Mouse (Mus musculus) adrenal gland, adult 8-10 months (tissue): ENCODE measurements at regions not wholly inside any gene's neighbourhood (a gene's known extent, or its start where the extent isn't known, plus 50 kb on each side); places are given as distances from the start of the nearest gene placed in this dataset.

Experiments
- DNase-seq: peaks from one replicate; pipeline ENCODE4 v3.0.0; 2022

DNA sequence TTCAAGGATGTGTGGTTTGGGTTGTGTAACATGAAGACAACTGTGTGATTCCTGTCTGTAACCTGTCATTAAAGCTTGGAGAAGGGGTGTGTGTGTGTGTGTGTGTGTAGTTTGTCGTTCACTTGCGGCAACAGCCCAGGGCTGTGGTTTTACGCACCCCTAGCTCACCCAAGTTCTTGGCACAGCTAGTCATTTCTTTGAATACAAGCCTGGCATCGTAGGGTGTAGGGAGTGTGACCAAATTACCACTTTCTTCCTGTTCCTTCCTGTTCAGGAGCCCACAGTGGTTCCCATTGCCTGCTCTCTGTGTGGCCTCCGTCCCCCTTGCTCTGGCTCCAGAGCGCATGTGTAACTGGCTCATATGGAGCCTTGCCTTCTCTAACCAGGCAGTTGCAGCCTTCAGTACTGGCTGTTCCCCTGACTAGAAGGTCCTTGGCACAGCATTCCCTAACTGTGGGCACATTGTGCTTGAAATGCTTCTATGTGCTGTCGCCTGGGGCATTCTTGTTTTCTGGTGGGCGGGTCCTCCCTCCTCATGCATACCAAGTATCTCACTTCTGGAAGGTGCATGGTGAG, 167.4 kb upstream of the Ubr2 start:
- no peak for DNase-seq

- DNase-seq: no peak
Observed at GRCm38 (mm10) chr17:47176328-47176727, 166.0 kb upstream of the Ubr2 start.

DNA sequence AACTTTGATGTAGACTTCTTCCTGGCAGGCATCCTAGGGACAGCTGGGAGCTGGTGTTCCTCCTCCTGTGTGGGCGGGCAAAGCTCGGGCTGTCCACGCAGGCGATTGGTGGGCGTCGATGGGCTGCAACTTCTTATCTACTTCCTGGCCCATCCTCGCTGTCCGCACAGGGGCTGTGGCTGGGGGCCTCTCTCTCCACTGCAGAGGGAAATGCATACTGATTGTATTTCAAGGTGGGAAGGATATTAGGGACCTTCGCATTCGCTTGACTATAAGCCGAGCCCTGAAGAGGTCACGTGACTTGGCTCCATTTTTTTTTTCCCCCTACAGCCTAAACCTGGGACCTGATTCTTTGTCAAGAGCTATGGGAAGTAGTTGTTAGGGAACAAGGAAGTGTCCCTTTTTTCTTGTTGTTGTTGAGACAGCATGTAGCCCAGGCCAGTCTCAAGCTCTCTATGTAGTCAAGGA, 164.4 kb upstream of the Ubr2 start:
- DNase-seq: peak; percentile 84

GRCm38 (mm10) chr17:47171801-47172200, 161.4 kb upstream of the Ubr2 start:
- DNase-seq: no peak

DNA sequence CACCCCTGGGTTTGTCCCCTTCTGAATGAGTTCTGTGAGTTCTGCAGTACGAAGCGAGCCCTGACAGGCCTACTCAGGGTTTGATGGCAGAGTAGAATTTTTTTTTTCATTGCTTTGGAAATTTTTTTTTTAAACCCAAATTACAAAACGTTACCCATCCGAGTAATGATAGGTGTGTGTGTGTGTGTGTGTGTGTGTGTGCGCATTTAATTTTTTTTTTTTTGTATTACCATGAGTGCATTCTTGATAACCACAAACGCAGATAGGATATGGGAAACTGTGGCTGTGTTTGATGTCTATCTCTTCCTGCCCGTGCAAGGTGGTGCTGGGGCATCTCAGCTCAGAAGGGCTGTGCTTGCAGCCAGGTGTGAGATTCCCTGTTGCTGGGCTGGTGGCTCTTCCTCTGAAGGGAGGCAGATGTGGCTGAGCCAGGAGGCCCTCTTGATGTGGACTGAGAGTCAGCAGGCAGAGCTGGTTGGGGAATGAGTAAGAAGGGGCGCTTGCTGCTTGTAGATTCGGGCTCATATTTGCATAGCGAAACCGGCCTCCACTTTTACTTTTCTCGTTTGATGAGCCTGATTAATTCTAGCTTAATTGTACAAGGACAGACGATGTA, 160.7 kb upstream of the Ubr2 start:
- DNase-seq: no peak

GRCm38 (mm10) chr17:47168105-47168504, 157.7 kb upstream of the Ubr2 start:
- DNase-seq: no peak

- no peak for DNase-seq
Observed at GRCm38 (mm10) chr17:47163677-47164340, 153.5 kb upstream of the Ubr2 start.

GRCm38 (mm10) chr17:47162459-47162858, 152.1 kb upstream of the Ubr2 start:
- DNase-seq: no peak

DNA sequence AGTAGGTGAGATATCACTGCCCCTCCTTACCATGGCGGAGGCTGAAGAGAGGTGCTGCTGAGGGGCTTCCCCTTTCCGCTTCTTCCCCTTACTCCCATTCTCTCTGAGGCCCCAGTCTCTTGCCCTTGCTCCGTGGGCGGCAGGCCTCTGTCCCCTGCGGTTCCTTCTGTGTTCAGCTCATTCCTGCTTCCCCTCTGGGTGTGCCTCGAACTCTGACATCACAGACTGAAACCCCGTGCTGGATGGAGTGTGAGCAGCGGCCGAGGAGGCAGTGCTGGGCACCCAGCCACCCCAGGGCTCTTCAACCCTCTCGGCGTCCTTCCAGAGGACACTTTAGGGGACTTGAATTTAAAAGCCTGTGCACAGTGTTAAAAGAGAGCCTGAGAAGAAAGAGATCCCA, 145.9 kb upstream of the Ubr2 start:
- no peak for DNase-seq

DNA sequence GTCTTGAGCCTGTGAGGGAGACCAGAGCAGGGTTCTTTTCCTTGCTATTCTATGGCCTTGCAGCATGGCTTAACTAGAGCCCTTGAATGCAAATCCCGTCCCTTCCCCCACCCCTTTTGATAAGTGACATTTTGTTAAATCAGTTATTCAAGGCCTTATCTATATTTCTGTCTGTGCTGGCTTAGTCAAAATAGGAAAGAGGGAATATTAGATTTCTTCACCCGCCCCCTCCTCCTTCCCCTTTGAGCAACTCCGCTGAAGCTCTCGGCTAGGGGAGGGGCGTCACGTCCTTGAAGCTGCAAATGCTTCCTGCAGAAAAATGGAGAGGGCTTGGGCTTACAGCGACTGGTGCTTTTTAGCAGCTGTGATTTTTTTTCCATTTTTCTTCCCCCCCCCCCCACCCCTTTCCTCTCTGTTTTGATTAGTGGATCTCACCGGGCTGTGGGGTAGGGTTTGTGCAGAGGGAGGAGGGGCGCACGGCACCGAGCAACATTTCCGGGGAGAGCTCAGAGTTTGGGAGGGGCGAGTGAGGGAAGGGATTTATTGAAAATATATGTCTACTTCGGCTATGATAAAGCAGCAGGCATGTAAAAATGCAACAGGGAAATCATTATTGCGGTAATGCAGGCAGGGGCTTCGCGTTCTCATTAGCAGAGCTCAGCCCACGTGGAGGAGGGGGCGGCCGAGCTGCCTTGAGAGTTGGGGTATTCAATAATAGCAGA, 141.4 kb upstream of the Ubr2 start:
- peak; percentile 68 for DNase-seq

- DNase-seq: no peak
Observed at GRCm38 (mm10) chr17:47151193-47151556, 140.8 kb upstream of the Ubr2 start.

- no peak for DNase-seq
Observed at GRCm38 (mm10) chr17:47150636-47151035, 140.3 kb upstream of the Ubr2 start.

- DNase-seq: no peak
Observed at GRCm38 (mm10) chr17:47149662-47150061, 139.3 kb upstream of the Ubr2 start.

DNA sequence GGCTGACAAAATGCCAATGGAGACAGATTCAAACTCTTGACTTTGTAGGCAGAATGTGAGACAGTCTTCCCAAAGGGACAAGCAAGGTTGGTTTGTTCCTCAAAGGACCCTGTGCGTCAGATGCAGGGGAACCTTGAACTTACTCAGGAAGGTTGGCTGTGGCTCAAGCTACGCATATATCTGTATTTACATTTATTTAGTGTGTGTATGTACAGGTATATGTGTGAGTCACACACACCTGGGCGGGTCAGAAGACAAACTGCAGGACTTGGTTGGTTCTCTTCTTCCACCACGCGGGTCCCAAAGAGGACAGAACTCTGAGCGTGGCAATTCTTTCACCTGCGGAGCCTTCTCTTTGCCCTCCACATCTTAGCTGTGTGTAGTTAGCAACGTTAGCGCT, 138.8 kb upstream of the Ubr2 start:
- DNase-seq: no peak

- DNase-seq: no peak
Observed at GRCm38 (mm10) chr17:47146640-47147039, 136.3 kb upstream of the Ubr2 start.

- no peak for DNase-seq
Observed at GRCm38 (mm10) chr17:47145590-47145989, 135.2 kb upstream of the Ubr2 start.

- DNase-seq: no peak
Observed at GRCm38 (mm10) chr17:47144996-47145395, 134.6 kb upstream of the Ubr2 start.

DNA sequence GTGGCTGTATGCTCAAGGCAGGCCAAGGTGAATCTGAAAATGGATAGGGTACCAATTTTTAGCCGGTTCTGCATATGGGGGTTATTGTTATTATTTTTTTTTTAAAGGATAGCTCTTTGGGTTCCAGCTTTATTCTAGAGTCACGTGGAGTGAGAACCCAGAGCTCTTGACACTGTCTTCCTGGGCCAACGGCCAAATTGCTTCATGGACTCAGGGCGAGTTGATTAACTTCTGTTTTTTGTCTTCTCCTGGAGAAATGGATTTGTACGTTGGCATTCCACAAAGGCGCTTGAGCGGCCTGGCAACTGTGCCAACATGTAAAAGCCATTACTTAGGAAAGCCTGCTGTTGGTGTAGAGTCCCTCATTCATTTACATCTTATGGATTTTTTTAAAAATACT, 134.1 kb upstream of the Ubr2 start:
- DNase-seq: peak; percentile 57

DNA sequence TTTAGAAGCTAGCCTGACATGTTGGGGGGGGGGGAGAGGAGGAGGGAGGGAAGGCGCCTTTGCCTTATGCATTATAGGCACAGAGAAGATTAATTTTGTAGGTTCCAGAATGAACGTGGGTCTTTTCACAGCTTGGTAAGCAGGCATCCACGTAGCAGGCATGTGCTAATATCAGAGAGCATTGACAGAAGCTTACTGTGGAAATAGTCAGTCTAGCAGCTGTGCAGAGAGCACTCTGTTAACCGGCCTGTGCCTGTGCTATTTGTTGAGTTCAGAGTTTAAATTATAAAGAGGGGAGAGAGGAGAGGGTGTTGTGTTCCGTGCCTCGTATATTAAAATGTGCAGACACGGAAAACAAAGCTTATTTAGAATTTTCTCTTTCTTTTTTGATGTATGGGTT, 133.5 kb upstream of the Ubr2 start:
- no peak for DNase-seq

DNA sequence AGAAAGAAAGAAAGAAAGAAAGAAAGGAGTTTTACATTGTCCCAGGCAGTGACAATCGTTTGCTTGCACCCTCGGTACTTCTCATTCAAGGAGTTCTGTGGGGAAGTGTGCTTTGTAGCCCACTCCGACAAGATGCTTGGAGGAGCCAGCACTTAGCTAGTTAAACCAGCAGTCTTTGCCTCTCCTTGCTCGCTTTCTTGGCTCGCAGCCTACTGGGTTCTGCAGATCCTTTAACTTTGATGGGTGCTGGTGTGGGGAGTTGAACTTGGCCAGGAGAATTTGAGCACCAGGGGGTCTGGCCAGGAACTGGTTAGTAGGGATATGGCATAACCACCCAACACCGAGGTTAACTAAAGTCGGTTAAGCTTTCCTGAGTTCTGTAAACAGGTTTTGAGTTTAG, 132.5 kb upstream of the Ubr2 start:
- no peak for DNase-seq

DNA sequence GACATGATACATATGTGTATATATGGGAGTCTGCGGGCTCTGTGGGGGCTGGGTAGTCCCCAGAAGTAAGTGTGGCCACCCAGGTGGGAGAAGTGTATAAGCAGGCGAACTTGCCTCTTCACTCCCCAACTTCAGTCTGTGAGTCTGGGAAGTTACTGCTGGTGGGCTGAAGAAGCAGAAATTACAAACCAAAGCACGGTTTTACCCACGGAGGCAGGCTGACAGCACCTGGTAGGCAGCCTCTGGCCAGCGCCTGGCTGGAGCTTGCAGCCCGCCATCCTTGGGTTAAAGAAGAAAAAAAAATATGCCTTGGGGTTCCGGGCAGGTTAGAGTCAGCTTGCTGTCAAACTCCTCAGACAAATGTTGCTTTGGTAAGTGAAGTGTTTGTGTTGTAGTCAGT, 131.9 kb upstream of the Ubr2 start:
- no peak for DNase-seq

GRCm38 (mm10) chr17:47141843-47142215, 131.5 kb upstream of the Ubr2 start:
- no peak for DNase-seq

GRCm38 (mm10) chr17:47140969-47141842, 130.8 kb upstream of the Ubr2 start:
- peak; percentile 72 for DNase-seq
